Mouse (Mus musculus) brain, embryonic 14.5 days (tissue): ENCODE measurements around the gene Tbpl1.

Experiments used
- CTCF ChIP-seq: fragments of 200-500 bp; IDR thresholded peaks from 2 replicates; pipeline ENCODE4 v1.5.1; 2012; ENCODE audit warnings: inconsistent platforms, mild to moderate bottlenecking, moderate library complexity, borderline replicate concordance; ENCODE audit not compliant: insufficient read depth, insufficient read length; ENCODE audit errors: extremely low read depth
- POLR2A ChIP-seq: fragments of 200-500 bp; IDR thresholded peaks from 2 replicates; pipeline ENCODE4 v1.6.1; 2012; ENCODE audit warnings: mild to moderate bottlenecking, inconsistent platforms, borderline replicate concordance; ENCODE audit not compliant: poor library complexity, insufficient read depth, insufficient read length, severe bottlenecking; ENCODE audit errors: extremely low read depth

DNA sequence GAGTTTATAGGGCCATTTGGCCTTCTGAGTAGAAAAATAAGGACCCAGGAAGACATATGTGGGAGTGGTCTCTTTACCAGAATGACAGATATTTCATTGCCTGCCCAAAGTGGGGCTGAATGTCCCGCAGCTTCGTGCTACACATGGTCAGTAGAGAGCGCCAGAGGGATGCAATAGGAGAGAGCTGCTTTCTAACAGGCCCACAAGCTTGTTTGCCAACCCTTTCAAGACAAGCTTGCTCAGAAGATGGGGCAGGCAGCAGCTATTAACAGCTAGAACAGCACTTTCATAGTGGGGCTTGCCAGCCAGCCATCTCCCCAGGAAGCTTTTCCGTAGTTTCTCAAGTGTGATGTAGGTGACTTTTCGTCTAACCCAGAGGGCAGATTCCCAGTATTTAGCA is 46.2 kb upstream of the Tbpl1 start:
- TF ChIP-seq POLR2A (no peak), CTCF (peak; percentile 68; the same call in 1 of the 2 replicates)
